Mouse (Mus musculus): Measurements from ENCODE around the gene Rab29.
"Not testable (repeated sequence)": the region's sequence is repeated elsewhere in the genome, so short reads cannot be mapped to it uniquely, and the experiment has no call there.

Gene Rab29

DNA sequence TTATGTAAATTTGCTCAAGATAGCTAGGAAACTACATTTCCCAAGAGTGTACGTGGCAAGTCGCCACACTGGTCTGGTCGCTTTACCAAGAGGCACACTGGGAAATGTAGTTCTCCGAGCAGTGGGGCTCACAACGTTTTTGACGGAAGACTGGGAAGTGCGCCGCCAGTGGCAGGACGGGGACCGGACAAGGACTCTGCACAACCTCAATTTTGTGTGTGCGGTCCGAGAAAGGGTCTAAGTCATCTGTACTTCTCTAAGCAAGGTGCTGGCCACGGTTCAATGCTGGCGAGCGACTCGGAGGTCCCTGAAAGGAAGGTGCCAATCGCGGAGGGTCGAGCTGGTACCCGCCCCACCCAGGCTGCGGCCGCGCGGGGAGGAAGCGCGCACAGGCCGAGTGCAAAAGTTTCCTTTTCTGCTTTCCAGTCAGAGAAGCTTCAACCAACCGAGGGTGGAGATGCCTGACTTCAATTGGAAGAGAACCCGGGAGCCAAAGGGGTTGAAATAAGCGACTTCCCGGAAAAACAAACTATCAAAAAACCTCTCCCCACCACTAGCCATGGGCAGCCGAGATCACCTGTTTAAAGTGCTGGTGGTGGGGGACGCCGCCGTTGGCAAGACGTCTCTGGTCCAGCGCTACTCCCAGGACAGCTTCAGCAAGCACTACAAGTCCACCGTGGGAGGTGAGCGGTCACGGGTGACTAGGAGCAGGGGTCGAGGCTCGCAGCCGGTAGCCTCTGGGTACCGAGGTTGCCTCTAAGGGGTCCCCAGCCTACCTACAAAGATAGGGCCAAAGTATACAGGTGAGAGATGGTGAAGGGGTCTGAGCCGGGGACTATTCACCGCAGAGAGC is at the start of gene Rab29:
Gene Rab29, plus strand, starts transcription at position 132 of the 853 bp plus-strand sequence.
- in situ Hi-C loops (cut with MboI; ENCODE audit: low pct_unique_long_range_greater_than_20kb in 1 of 2, low sequenced_read_pairs in 2 of 2, unreplicated experiment in 1 of 2): no loop called here

DNA sequence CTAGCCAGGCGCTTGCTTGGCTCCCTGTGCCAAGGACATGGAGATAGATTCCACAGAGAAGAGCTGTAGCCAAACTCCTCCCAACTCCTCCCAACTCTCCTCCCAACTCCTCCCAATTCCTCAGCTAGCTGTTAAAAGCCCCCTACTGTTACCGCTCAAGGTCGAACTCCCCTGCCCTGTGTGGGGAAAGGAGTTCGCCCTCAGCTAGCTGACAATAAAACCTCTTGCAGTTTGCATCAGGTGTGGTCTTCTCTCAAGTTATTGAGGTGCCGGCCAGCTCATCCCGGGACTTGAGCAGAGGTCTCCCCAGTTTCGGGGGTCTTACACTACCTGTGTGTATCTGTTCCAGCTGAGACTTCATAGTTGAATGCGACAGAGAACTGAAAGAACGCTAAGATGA is 46.7 kb upstream of the Rab29 start:
- in situ Hi-C loops (cut with MboI; ENCODE audit: low pct_unique_long_range_greater_than_20kb in 1 of 2, low sequenced_read_pairs in 2 of 2, unreplicated experiment in 1 of 2): not testable (repeated sequence)

DNA sequence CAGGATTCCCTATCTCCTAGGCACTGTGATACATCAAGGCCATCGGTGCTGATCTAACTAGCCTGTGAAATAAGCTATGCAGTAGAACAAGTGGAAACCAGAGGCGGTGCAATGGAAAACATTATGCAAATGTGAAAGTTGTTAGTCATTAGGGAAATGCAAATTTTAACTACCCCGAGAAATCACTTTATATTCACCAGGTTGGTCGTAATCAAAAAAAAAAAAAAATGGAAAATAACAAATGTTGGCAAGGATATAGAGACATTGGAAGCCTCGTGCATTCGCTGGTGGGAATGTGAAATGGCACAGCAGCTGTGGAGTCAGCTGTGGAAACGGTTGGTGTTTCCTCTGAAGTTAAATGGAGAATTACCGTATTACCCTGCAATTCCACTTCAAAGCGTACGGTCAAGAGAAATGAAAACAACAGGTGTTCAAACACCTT is 46.1 kb upstream of the Rab29 start:
- in situ Hi-C loops (cut with MboI; ENCODE audit: low pct_unique_long_range_greater_than_20kb in 1 of 2, low sequenced_read_pairs in 2 of 2, unreplicated experiment in 1 of 2): no loop called here

DNA sequence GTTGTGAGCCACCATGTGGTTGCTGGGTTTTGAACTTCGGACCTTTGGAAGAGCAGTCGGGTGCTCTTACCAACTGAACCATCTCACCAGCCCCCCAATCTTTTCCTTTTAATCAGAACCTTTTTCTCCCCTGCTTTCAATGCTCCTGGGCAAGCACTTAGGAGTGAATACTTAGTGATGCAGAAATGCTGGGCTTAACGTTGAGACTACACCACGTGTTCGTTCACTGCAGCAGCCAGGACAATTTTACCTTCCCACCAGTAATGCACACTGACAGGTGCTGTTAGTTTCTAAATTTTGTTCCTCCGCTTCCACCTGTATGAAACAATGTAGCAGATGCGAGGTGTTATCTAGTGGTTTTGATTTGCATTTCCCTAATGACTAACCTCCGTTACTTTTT is 44.7 kb upstream of the Rab29 start:
- in situ Hi-C loops (cut with MboI; ENCODE audit: low pct_unique_long_range_greater_than_20kb in 1 of 2, low sequenced_read_pairs in 2 of 2, unreplicated experiment in 1 of 2): no loop called here

DNA sequence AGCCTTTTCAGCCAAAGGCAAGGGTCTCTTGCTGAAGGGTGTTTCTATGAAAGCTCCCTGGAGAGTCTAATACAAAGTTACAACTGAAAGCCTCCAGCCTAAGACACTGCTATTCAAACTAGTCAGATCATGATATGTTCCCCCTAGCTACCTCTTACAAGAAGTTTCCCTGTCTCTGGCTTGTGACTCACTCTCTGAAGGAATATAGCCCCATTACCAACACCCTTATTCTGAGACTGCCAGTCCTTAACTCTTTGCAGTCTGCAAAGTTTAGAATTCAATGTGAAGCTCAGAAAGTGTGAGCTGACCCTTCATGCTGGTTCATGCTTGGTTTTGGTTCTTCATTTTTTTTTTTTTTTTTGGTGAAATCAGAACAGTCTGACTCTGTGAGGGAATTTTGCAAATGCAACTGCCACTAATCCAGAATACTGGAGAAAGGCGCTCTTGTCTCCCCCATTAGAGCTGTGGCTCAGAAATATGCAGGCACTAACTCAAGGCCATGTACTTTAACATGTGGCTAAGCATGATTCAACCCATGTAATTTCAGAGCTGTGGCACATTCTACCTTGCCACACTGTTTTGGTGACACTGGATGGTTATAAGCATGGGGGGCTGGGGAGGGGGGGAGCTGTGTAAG is 44.0 kb upstream of the Rab29 start:
- in situ Hi-C loops (cut with MboI; ENCODE audit: low pct_unique_long_range_greater_than_20kb in 1 of 2, low sequenced_read_pairs in 2 of 2, unreplicated experiment in 1 of 2): no loop called here

DNA sequence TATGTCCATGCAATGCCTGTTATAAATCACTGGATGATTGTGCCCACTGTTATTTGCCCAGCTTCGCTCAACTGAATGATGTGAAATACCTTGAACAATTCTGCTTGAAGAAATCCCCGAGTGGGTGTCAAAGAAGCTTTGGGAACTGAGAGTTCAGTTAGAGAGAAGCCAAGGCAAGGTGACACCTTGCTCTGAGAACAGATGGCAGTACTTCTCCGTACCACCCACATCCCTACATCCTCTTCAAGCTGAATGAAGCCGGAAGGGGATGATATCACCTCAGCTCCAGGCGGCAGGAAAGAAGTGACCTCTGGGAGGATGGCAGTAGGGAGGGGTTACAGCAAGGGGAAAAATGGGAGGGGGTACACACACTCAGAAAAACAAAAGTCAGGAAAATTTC is 43.5 kb upstream of the Rab29 start:
- in situ Hi-C loops (cut with MboI; ENCODE audit: low pct_unique_long_range_greater_than_20kb in 1 of 2, low sequenced_read_pairs in 2 of 2, unreplicated experiment in 1 of 2): no loop called here

DNA sequence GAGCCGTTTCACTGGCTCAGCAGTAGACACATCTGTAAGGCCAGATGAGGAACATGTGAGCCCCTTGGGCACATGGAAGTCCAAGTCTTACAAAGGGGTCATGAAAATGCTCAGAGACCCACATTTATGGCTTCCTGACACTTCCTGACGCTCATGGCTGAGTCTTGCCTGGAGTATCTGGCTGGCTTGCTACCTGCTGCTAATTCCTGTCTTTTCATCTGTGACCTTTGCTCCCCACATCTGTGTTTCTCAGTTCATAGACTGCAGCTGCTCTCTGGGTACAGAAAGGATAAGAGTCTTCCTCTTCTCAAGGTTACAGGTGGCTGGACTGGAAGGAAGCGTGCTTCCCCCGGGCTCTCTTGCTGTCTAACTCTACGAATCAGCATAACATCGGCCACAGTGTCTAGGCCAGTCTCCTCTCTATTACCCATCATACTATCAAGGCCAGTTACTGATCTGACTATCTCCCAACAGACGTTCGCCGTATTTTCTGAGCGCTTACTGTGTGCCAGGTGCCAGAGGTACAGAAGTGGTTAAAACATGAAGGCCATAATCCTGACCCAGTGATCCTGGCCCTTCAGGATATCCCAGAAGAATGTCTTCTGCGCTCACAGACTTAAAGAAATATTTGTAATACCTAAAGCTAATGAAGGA is 42.4 kb upstream of the Rab29 start:
- in situ Hi-C loops (cut with MboI; ENCODE audit: low pct_unique_long_range_greater_than_20kb in 1 of 2, low sequenced_read_pairs in 2 of 2, unreplicated experiment in 1 of 2): no loop called here

DNA sequence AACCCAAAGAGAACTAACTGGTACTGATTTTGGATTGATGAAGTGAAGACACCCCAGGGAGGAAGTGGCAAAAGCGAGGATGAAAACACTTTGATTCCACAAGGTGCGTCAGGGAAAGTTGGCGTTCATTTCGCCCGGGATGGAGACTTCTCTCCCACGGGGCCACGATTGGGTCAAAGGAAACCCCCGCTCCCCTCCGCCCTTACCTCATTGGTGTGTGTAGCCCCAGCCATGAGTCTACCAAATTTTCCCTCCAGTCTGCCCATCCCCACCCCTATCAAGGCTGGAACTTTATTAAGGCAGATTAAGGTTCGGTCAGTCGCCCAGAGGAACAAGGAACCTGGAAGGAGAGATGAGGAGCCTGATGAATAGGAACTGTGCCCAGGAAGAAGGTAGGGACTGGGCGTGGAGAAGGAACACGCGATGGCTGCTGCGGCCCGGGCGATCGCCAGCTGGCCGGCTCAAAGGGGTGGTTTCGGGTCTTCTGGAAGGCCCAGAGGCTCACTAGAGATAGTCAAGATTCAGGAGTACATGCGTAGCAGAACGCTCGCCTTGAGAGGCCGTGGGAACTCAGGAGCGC is 39.7 kb upstream of the Rab29 start, which contains the start of gene Slc41a1:
Gene Slc41a1, plus strand, starts transcription at position 287 of the 580 bp plus-strand sequence.
- in situ Hi-C loops (cut with MboI; ENCODE audit: low pct_unique_long_range_greater_than_20kb in 1 of 2, low sequenced_read_pairs in 2 of 2, unreplicated experiment in 1 of 2): no loop called here

DNA sequence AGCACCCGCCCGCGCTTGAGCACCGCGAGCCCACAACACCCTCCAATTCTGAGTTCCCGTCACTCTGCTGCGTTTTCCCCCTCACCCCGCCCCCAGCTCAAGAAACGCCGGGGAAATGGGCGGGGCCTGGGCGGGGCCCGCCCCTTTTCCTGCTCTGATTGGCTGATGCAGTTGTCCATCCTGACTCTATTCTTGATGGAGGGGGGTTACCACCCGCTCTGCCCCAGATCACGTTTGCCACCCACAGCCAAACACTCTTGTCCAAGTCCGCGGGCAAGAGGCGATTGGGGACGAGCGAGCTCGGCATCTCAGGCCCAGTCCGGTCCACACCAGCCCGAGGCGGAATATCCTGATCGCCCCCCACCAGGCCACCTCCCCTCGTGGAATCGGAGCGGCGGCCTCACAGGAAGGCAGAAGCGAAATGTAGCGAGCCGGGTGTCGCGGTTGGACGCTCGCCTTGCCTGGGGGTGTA is 39.2 kb upstream of the Rab29 start:
- in situ Hi-C loops (cut with MboI; ENCODE audit: low pct_unique_long_range_greater_than_20kb in 1 of 2, low sequenced_read_pairs in 2 of 2, unreplicated experiment in 1 of 2): no loop called here

DNA sequence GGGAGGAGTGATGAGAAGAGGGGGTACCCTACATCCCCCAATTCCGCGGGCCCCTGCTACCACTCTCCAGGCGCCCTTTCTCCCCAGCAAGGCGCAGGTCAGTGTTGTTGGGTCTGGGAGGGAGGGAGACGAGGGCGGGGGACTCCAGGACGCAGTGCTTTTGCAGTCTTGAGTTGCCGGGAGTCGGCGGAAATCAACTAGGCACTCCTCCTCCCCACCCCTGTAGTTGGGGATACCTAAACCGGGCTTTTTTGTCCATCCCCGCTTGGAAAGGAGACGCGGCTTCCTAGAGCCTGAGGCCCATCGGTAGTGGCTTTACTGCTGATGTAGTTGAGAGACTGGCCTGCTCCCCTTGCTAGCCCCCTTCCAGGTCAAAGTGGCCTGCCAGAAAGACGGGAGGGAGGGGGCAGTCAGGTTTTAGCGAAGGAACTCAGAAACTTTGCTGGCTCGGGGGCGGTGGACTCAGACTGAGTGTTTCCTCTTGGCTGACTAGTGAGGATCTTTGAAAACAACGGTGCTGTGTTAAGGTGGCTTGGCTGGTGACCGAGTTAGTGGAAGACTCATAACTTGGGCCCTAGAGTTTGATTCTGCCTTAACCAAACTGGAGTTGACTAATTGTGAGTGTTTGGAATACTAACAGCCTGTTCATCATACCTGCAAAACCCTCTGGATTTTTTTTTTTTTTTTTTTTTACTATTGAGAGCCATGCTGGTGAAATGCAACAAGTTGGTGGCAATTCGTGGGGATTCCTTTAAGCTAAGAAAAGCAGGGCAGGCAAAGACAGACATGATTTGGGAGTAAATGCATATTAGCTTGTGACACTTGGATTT is 38.5 kb upstream of the Rab29 start:
- in situ Hi-C loops (cut with MboI; ENCODE audit: low pct_unique_long_range_greater_than_20kb in 1 of 2, low sequenced_read_pairs in 2 of 2, unreplicated experiment in 1 of 2): no loop called here

DNA sequence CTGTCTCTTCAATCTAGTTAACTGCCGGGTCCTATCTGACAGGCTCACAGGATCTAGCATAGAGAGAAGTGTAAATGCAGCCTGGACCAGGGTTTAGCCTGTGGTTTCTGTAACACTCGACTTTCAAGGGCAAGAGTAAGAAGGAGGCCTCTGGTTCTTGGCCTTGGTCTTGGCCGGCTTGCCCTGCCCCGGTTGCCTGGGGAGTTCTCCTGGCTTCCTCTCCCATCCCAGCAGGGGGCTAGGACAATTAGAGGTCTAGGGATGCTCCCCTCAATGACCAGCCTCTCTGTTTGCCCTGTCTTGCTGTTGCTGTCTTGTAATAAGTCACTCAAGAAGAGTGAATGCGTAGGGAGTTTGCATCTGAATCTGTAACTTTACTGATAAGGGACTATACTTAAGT is 37.7 kb upstream of the Rab29 start:
- in situ Hi-C loops (cut with MboI; ENCODE audit: low pct_unique_long_range_greater_than_20kb in 1 of 2, low sequenced_read_pairs in 2 of 2, unreplicated experiment in 1 of 2): no loop called here

DNA sequence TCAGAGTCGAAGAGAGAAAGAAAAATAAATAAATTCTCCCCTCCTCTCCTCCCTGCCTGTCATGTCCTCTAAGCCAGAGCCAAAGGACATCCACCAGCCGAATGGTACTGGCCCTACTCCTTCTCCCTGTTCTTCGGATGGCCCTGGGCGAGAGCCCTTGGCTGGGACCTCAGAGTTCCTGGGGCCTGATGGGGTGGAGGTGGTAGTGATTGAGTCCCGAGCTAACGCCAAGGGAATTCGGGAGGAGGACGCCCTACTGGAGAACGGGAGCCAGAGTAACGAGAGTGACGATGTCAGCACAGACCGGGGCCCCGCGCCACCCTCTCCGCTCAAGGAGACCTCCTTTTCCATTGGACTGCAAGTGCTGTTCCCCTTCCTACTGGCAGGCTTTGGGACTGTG is 36.5 kb upstream of the Rab29 start:
- in situ Hi-C loops (cut with MboI; ENCODE audit: low pct_unique_long_range_greater_than_20kb in 1 of 2, low sequenced_read_pairs in 2 of 2, unreplicated experiment in 1 of 2): no loop called here

DNA sequence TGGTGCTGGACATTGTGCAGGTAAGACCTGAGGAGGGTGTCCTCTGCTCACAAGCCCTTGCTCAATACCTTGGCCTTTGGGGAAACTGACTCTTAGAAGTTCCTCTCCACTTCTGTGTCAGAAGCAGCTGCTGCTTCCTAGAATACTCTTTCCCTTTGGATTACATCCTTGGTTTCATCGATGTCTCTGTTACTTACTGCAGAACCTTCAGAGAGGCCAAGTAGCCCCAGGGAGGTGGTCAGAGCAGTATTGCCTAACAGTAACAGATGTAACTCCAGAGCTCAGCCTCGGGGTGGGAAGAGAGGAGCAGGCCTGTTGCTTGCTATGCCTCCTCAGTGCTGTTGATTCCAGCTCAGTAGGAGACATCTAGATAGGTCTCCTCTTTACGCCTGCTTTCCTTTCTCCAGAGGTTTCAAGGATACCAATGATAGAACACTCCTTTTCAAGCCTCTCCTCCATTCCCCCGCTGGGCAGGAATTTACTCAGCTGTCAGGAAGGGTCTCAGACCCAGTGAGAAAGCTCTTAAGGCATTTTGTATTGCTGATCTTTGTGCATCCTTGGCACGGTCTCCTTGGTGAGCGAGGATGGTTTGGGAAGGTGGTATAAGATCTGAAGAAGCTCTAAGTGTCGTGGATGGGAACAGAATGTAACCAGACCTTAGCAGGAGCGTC is 35.9 kb upstream of the Rab29 start:
- in situ Hi-C loops (cut with MboI; ENCODE audit: low pct_unique_long_range_greater_than_20kb in 1 of 2, low sequenced_read_pairs in 2 of 2, unreplicated experiment in 1 of 2): no loop called here

DNA sequence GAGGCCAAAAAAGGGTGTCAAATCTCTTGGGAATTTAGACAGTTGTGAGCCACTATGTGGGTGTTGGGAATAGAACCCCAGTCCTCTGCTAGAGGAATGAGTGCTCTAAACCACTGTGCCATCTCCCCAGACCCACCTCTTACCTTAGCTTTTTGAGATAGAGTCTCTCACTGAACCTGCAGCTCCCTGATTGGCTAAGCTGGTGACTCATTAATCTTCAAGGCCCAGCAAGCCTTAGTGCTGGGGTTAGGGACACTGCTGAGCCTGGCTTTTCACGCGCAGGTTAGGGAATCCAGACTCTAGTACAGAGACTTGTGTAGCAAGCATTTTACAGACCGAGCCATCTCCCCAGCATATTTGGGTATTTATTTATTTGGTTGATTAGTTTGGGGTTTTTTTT is 30.0 kb upstream of the Rab29 start:
- in situ Hi-C loops (cut with MboI; ENCODE audit: low pct_unique_long_range_greater_than_20kb in 1 of 2, low sequenced_read_pairs in 2 of 2, unreplicated experiment in 1 of 2): no loop called here

DNA sequence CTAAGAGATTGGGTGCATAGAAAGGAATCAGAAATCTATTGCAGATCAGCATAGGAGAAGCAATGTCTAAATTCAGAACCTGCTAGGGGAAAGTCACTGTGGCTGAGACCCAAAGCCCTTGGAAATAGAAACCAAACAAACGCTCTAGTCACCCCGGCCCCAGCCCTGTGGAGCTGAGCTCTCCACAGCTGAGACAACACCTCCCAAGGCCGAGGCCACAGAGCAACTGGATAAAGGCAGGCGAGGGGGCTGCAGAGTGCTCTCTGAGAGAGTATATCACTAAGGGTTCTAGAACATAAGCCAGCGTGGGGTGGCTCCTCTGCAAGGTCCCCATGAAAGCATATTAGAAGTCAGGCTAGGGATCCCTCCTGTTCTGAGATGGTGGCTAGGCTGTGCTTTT is 28.5 kb upstream of the Rab29 start:
- in situ Hi-C loops (cut with MboI; ENCODE audit: low pct_unique_long_range_greater_than_20kb in 1 of 2, low sequenced_read_pairs in 2 of 2, unreplicated experiment in 1 of 2): no loop called here

DNA sequence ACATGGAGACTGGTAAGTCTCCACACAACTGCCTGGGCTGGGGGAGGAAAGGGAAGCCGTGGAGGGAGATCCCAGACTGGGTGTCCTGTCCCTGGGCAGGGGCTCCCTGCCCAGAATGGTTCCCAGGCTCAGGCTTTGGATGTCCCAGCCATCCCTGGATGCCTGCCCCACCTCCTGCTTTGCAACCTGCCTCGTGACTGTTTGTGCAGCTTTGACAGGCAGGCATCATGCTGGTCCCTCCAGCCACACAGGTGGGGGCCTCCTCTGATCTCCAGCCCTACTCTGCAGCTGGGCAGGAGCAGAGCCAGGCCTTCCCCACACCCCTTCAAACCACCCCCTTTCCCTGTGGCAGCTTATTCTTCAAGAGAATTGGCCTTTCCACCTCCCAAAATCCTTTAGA is 27.7 kb upstream of the Rab29 start:
- in situ Hi-C loops (cut with MboI; ENCODE audit: low pct_unique_long_range_greater_than_20kb in 1 of 2, low sequenced_read_pairs in 2 of 2, unreplicated experiment in 1 of 2): no loop called here

DNA sequence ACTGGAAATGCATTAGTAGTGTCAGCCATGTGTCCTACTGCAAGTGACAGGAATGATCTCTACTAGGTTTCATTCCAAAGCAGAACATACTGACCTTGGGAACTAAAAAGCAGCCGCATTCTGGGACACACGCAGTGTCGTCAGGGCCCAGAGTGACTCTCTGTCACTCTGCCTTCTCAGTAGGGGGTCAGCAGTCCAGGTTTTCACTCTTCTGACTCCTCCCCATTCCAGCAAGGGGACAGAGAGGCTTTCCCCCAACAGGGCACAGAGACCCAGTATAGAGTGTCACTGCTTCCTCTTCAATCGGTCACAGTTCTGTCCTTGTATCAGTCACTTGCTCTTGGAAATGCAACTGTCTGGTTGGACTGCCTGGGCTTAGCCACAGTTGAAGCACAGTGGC is 24.8 kb upstream of the Rab29 start:
- in situ Hi-C loops (cut with MboI; ENCODE audit: low pct_unique_long_range_greater_than_20kb in 1 of 2, low sequenced_read_pairs in 2 of 2, unreplicated experiment in 1 of 2): no loop called here

DNA sequence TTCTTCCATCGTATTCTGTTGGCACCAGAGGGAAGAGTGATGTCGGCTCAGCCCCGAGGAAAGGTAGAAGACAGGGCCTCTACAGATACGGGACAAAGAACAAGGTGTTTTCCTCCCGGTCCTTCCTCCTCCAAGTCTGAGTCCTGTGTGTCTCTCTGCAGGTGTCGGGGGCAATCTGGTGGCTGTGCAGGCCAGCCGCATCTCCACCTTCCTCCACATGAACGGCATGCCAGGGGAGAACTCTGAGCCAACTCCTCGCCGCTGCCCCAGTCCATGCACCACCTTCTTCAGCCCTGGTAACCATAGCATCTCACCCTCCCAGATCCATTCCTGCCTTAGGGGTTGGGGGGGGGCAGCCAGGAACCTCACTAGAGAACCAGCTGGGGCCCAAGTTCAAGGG is 23.3 kb upstream of the Rab29 start:
- in situ Hi-C loops (cut with MboI; ENCODE audit: low pct_unique_long_range_greater_than_20kb in 1 of 2, low sequenced_read_pairs in 2 of 2, unreplicated experiment in 1 of 2): no loop called here
